Mouse (Mus musculus): ENCODE data around the gene Mcat. TPM values are rescaled to one million over a fixed set of nuclear protein-coding genes. Genes with fewer than 3 reads are reported as not detected.
"Not testable (repeated sequence)": the region's sequence is repeated elsewhere in the genome, so short reads cannot be mapped to it uniquely, and the experiment has no call there.

The Mcat gene
- total RNA-seq, 2 experiments from 2014 or later, result 32.9 to 33.0 TPM

DNA sequence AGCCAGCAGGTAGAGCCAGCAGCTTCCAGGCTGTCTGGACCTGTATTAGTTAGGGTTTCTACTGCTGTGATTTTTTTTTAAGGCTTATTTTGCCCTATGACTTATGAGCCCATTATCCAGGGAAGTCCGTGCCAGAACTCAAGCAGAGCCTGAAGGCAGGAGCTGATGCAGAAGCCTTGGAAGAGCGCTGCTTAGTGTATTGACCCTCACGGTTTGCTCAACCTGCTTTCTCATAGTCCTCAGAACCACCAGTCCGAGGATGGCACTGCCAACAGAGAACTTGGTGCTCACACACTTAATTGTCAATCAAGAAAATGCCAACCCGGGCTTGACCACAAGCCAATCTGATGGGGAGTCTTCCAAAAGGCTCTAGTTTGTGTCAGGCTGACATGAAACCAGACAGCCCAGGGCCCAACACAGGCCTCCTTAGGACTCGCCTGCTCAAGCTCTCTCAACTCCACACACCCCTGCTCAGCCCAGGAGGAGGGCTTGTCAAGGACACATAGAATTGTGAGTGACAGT lies 42.7 kb downstream of the Mcat start:
- intact Hi-C loops (cut with DNase I), result no loop called here
- DNase-seq, result no peak

DNA sequence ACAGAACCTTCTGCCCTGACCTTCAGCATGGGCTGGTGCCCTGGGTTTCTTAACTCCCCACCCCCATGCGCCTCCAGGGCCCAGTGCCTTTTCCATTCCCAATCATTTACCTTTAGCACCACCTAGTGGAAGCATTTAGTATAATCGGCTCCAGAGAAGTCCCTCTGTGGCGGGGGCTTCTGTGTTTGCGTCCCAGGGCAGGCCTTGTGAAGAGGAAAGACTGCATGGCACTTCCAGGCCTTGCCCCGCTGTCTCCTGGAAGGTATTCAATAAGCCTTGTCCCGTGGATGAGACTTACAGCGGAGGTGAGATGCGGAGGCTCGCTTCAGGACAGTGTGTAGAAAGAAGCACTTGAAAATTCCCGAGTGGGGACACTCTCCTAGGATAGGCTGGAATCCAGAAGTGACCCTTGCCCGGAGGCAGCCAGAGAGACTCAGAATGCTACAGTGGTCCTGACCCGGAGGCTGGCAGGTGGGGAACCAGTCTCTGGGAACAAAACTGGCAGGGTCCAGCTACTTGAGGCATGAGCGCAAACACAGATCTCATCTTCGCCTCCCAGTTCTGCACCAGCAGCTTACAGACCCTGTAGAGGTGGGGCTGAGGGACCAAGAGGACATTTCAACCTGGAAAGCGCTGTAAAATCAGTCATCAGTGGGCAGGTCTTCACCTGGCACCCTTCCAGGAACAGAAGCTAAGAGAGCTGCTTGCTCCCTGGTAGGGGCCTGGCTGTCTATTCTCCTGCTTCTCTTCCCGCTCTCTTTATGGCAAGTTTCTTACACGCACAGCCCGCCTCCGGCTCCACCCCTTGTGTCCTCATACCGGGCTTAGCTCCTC lies 45.2 kb downstream of the Mcat start:
- intact Hi-C loops (cut with DNase I), result loop anchor here (2.0 to 5.0 kb wide), 2 partner anchors 308 to 361 kb away; no protein-coding TSS in a partner anchor
- peak; percentile 60 to 79 for DNase-seq

DNA sequence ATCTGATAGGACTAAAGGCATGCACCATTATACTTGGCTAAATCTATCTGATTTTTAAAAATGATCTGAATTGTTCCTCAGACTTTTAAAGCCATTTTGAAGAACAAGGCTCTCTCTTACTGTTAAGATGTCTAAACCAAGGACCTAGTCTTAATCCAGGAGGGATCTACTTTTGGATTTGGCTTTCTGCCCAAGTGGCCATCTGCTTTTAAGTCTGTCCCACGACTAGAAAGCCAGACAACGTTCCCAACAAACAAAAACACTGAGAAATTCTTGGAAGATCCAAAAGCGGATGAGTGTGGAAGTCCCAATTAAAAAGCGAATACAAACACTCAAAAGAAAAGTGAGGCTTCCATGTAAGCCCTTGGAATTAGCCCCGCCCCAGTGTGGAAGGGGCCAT lies 48.6 kb downstream of the Mcat start:
- intact Hi-C loops (cut with DNase I), result loop anchor here (5.0 kb wide), 1 partner anchor 358 kb away; no protein-coding TSS in a partner anchor
- no peak for DNase-seq

DNA sequence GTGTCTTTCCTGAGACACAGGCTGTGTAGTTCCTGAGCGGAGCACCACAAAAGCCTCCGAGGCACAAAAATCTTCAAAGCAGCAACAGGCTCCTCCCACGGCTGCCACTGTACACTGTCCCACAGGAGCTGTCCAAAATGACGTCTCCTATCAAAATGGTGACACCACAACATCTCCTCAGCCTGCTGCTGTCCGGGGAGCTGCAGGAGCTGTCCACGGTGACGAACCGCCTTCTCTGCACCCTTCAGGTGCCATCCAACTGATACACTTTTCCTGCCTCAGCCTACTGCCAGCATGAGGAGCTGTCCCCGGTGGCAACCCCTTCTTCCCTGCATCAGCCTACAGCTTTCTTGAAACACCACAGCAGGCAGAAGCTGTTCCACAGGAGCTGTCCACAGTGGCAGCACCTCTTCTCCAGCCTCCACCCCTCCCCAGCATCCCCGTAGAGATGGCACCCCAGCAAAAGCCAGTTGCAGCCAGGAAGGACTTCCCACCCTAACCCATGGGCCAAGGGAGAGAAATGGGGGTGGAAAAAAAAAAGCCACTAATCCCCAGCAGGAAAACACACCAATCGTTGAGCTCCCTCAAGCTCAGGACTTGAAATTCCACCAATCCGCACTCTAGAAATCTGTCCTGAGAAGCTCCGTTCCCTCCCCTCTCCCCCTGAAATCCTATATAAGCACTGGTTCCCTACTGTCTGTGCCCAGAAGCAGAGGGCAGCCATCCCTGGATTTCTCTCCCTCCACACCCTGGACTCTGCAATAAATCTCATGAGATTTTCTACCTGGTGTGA lies 50.9 kb downstream of the Mcat start:
- intact Hi-C loops (cut with DNase I), result no loop called here

DNA sequence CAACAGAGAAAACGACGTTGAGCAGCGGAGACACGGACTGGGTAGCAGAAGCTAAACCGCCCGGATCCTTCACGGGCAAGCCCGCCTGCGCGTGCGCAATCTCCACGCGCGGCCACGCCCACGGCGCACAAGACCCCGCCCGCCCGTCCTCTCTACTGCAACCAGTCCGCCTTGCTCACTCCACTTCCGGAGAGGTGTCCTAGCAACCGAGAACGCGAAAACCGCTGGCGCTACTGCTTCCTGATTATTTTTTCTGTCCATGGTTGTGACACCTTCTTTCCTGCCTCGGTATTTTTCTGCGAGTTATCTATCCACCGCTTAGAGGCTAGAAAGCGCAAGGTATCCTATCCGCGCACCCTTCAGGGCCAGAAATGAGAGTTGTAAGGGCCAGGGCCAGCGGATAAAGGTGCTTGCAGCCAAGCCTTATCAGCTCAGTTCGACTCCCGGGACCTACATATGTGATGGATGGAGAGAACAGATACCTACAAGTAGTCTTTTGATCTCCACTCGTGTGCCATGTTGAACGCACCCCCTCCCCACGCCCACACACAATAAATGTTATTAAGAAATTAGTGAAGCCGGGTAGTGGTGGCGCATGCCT lies 52.7 kb downstream of the Mcat start, which contains the start of gene Ttll1:
Ttll1 (minus strand) TSS at position 89 of the 601 bp plus-strand sequence.
- DNase-seq, result peak; percentile 96 to 97
- intact Hi-C loops (cut with DNase I), result loop anchor here (2.0 kb wide), 1 partner anchor 118 kb away; no protein-coding TSS in a partner anchor

More for the DNA sequence above, 50.9 kb downstream of the Mcat start:
- DNase-seq, result no peak

DNA sequence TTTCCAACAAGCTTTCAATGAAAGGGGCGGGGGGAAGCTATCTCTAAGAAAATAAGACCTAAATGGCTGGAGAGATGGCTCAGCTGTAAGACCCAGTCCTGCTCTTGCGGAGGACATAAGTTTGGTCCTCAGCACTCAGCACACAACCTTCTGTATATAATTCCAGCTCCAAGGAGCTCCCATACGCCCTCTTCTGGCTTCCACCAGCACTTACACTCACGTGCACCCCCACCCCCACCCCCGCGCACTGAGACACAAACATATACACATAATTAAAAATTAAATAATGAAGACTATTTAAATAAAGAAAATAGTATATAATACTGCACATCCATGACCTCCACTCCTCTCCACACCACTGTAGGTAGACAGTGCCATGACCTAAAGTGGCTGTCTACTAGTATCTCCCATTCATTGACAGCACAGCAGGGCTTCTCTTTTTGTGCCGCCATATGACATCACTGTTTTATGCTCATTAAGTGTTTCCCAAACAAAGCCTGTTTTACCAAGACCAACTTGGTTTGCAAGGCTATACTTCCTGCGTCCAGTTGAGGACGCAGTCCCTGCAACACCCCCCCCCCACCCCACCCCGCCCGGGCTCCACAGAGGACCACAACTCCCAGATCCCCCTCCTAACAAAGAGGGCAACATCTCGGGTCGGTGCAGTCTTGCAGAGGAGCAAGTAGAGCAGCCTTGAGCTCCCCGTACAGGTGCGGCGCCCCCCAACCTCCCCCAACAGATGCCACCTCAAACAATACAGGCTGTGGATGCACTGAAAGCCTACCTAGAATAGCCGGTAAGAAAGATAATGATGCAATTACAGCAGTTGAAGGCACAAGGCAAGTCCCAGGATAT lies 53.4 kb downstream of the Mcat start:
- intact Hi-C loops (cut with DNase I), result loop anchor here (2.0 kb wide), 1 partner anchor 117 kb away; no protein-coding TSS in a partner anchor
- no peak for DNase-seq

DNA sequence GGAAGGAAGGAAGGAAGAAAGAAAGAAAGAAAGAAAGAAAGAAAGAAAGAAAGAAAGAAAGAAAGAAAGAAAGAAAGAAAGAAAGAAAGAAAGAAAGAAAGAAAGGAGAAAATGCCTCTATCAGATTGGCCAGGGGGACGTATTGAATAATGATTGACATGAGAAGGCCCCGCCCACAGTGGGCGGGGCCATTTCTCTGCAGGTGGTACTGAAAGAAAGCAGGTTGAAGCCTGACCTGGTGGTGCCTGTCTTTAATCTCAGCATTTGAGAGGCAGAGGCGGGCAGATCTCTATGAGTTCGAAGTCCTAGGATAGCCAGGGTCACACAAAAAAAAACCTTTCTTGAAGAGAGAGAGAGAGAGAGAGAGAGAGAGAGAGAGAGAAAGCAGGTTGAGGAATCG lies 62.1 kb downstream of the Mcat start:
- intact Hi-C loops (cut with DNase I); DNase-seq: not testable (repeated sequence)

DNA sequence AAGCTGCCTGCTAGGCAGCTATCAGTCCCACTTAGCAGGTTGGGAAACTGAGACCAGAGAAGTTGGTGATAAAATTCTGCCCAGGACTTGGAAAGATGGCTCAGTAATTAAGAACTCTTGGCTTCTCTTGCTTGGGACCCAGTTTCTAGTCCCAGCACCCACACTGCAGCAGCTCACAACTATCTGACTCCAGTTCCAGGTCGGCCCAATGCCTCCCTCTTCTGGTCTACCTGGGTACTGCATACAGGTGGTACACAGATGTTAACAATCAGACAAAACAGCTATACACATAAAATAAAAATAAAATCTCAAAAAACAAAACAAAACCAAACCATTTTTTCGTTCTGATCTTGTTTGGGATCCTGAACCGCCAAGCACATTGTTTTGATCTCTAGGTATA lies 63.2 kb downstream of the Mcat start:
- peak; percentile 39 to 55 for DNase-seq
- intact Hi-C loops (cut with DNase I), result no loop called here

DNA sequence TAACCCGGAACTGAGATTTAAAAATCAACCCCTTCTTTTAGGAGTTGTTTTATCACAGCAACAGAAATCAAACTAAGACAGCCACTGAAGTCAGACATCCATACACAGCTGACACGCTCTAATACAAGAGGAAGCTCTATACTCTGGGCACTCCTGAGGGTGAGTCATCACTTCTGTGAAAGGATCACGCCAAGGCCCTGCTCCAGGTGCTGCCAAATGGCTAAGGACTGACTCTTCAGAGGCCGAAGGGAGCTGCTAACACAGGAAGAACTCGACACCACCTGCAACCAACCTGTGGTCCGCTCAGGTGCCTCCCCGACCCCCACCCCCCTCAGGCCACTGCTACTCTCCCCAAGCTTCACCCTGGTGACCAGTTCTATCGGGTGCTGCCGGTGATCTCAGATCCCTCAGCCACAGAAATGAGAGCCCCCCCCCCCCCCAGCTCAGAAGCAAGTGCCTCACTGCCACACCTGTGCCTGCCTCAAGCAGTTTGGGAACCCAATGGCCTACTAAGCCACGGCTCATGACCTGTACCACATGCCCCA lies 64.3 kb downstream of the Mcat start:
- DNase-seq, result no peak
- intact Hi-C loops (cut with DNase I), result no loop called here

DNA sequence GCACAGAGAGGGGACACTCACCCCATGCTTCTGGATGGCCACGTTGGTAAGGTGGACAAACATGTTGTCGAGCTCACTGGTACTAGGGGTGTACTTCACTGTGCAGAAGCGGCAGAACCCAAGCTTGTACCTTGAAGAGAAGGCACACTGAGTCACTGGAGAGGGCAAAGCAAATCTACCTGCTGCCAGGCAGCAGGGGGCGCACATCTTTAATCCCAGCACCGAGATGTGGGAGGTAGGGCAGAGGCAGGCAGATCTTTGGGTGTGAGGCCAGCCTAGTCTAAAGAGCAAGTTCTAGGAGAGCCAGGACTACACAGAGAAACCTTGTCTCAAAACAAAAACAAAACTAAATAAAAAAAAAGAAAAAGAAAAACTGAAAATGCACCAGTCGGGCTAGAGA lies 66.3 kb downstream of the Mcat start:
- intact Hi-C loops (cut with DNase I), result no loop called here
- DNase-seq, result no peak

Small RNAs within 50 kb of the gene (microRNA-seq; reads per million reads assigned to microRNA genes)
- 0 reads per million in 2 experiments for gene Gm24575

Other genes with a start within 250 kb of the Mcat start
- 10 to 100 TPM; 11.6 to 14.5 TPM for gene Arfgap3, start 213.5 kb downstream of the Mcat start, total RNA-seq (2021)
- gene Pacsin2, start 99.2 kb downstream of the Mcat start, total RNA-seq (2021), result 100 to 1,000 TPM; 156 to 165 TPM
- gene Ttll1, start 52.9 kb downstream of the Mcat start, total RNA-seq (2021), result 10 to 100 TPM; 43.0 to 43.6 TPM
- gene Bik, start 36.9 kb downstream of the Mcat start, total RNA-seq (2021), result 10 to 100 TPM; 11.2 to 12.9 TPM
- gene Tspo, start 195 bp downstream of the Mcat start, total RNA-seq (2021), result 10 to 100 TPM; 64.8 to 66.0 TPM
- 1 to 10 TPM; 5.1 to 6.0 TPM for gene Ttll12, start 31.4 kb upstream of the Mcat start, total RNA-seq (2021)
- gene Scube1, start 161.2 kb upstream of the Mcat start, total RNA-seq (2021), result 1 to 10 TPM; 3.7 to 4.0 TPM
- not detected for gene Mpped1, start 215.7 kb upstream of the Mcat start, total RNA-seq (2021)